Mouse (Mus musculus) liver, embryonic 14.5 days (tissue): ENCODE results near the gene Adgrb3.

Source experiments
- CTCF ChIP-seq: IDR thresholded peaks from 2 replicates; pipeline ENCODE4 v1.5.1; 2016; ENCODE audit warnings: antibody characterized with exemption, low read depth, control low read depth
- EP300 ChIP-seq: IDR thresholded peaks from 2 replicates; pipeline ENCODE4 v1.6.1; 2016; ENCODE audit warnings: antibody characterized with exemption, low read depth

DNA sequence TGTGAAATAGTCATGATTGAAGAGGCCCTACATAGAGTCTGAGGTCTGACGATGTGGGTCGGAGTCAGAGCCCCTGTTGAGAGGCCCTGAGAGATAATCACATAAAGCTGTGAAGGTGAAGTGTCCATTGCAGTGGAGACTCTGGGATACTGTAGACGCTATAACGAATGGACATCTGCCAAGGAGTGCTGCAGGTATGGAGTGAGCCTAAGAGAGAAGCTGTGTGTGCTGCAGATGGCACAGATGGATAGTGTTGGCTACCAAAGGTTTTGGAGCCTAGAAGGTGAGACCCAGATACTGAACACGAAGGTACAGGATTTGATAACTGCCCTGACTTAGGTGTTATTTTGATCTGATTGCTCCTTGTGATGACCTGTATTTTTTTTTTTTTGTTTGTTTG, 474.0 kb downstream of the Adgrb3 start:
- TF ChIP-seq CTCF (no peak), EP300 (no peak)
